Mouse (Mus musculus) Patski (cell line): ENCODE results near the gene Scgb1a1. TPM values are rescaled to one million over a fixed set of nuclear protein-coding genes. Genes with fewer than 3 reads are reported as not detected.
"Not testable (repeated sequence)": the region's sequence is repeated elsewhere in the genome, so short reads cannot be mapped to it uniquely, and the experiment has no call there.

Experiments
- ATAC-seq: fragments of 100-300 bp; one replicate; pipeline ENCODE4 v1.8.0; 2021
- CTCF ChIA-PET: fragments of 350-600 bp; sonication (Branson Sonifier 250); formaldehyde crosslinking; loops from one replicate; lab custom pipeline; 2022; ENCODE audit warnings: inconsistent platforms; lab: Charles Lee
- POLR2A ChIA-PET: fragments of 350-600 bp; sonication (Branson Sonifier 250); formaldehyde crosslinking; loops from one replicate; lab custom pipeline; 2022; ENCODE audit warnings: antibody characterized with exemption, inconsistent platforms; lab: Charles Lee
- DNase-seq: peaks from one replicate; pipeline ENCODE4 v3.0.0-alpha.2; 2011; ENCODE audit warnings: low read depth, low spot score
- H3K27me3 ChIP-seq: fragments of 371-371 bp; one replicate; pipeline ENCODE4 v1.5.1; 2021
- CTCF ChIP-seq: fragments of 100-300 bp; IDR thresholded peaks from one replicate; pipeline ENCODE4 v1.5.1; 2021
- in situ Hi-C: fragments of 300-500 bp; cut with MboI; formaldehyde crosslinking; loops from 3 replicates; pipeline ENCODE4 v1.11.1; 2018; ENCODE audit warnings: low pct_unique_long_range_greater_than_20kb, mixed read lengths
- polyA plus RNA-seq: library from polyadenylated mRNA; unstranded; gene quantifications from one replicate; pipeline ENCODE4 v1.2.3, GENCODE M21; 2021

Scgb1a1 gene
- not detected for polyA plus RNA-seq

- H3K27me3 ChIP-seq = no peaks in the 10 kb centered on the region
- ChIA-PET CTCF (interaction anchor here (0.8 kb wide), 1 partner anchor 96 kb away, joined by 3 read pairs; no protein-coding TSS in a partner anchor), POLR2A (no interaction called here)
- no peak for TF ChIP-seq CTCF
- no peak for DNase-seq
- in situ Hi-C loops = no loop called here
- ATAC-seq = no peak
These were observed at the start of gene Scgb1a1 for GRCm38 (mm10) chr19:9087821-9088220. Gene Scgb1a1, minus strand, starts transcription at chr19:9087958.

GRCm38 (mm10) chr19:9137159-9137558 lies 49.4 kb upstream of the Scgb1a1 start:
- ATAC-seq (no peak), DNase-seq (no peak)
- CTCF ChIA-PET = no interaction called here

GRCm38 (mm10) chr19:9135512-9136331 lies 48.0 kb upstream of the Scgb1a1 start, which contains the start of gene Asrgl1:
Gene Asrgl1, minus strand, starts transcription at chr19:9135636.
- CTCF ChIA-PET = no interaction called here
- DNase-seq (no peak), ATAC-seq (peak; percentile 97)
- no peak for TF ChIP-seq CTCF
- H3K27me3 ChIP-seq = peaks cover 35% of the 10 kb centered on the region
- POLR2A ChIA-PET = no interaction called here
- in situ Hi-C loops = no loop called here

More at GRCm38 (mm10) chr19:9137159-9137558, 49.4 kb upstream of the Scgb1a1 start:
- POLR2A ChIA-PET = no interaction called here
- in situ Hi-C loops = no loop called here
- TF ChIP-seq CTCF = no peak
- peaks cover 44% of the 10 kb centered on the region for H3K27me3 ChIP-seq

GRCm38 (mm10) chr19:9134746-9135511 lies 47.2 kb upstream of the Scgb1a1 start:
- DNase-seq (no peak), ATAC-seq (peak; percentile 85)
- no peak for TF ChIP-seq CTCF
- peaks cover 30% of the 10 kb centered on the region for H3K27me3 ChIP-seq
- ChIA-PET CTCF (no interaction called here), POLR2A (no interaction called here)
- in situ Hi-C loops = no loop called here

- H3K27me3 ChIP-seq = no peaks in the 10 kb centered on the region
- ChIA-PET CTCF (interaction anchor here (0.6 kb wide), 1 partner anchor 12 kb away, joined by 3 read pairs; no protein-coding TSS in a partner anchor), POLR2A (no interaction called here)
- DNase-seq (no peak), ATAC-seq (peak; percentile 71)
- no peak for TF ChIP-seq CTCF
- in situ Hi-C loops = no loop called here
These were observed 42.2 kb upstream of the Scgb1a1 start for GRCm38 (mm10) chr19:9129996-9130395.

- no peaks in the 10 kb centered on the region for H3K27me3 ChIP-seq
- ATAC-seq (no peak), DNase-seq (no peak)
- no peak for TF ChIP-seq CTCF
- in situ Hi-C loops = no loop called here
- CTCF ChIA-PET = no interaction called here
- POLR2A ChIA-PET = no interaction called here
These were observed 40.9 kb upstream of the Scgb1a1 start for GRCm38 (mm10) chr19:9128499-9129194.

- CTCF ChIA-PET, ATAC-seq, DNase-seq, H3K27me3 ChIP-seq, in situ Hi-C loops, POLR2A ChIA-PET: not testable (repeated sequence)
These were observed 36.2 kb upstream of the Scgb1a1 start for GRCm38 (mm10) chr19:9123986-9124385.

GRCm38 (mm10) chr19:9122390-9122789 lies 34.6 kb upstream of the Scgb1a1 start:
- DNase-seq (no peak), ATAC-seq (no peak)
- no peaks in the 10 kb centered on the region for H3K27me3 ChIP-seq
- TF ChIP-seq CTCF = no peak
- ChIA-PET CTCF (no interaction called here), POLR2A (no interaction called here)
- in situ Hi-C loops = no loop called here

- ChIA-PET POLR2A (no interaction called here), CTCF (no interaction called here)
- in situ Hi-C loops = no loop called here
- no peak for ATAC-seq
- H3K27me3 ChIP-seq = no peaks in the 10 kb centered on the region
- no peak for DNase-seq
- no peak for TF ChIP-seq CTCF
These were observed 32.1 kb upstream of the Scgb1a1 start for GRCm38 (mm10) chr19:9119655-9120425.

GRCm38 (mm10) chr19:9117275-9117674 lies 29.5 kb upstream of the Scgb1a1 start:
- CTCF ChIA-PET = interaction anchor here (1.4 kb wide), 1 partner anchor 8 kb away, joined by 3 read pairs; no protein-coding TSS in a partner anchor
- ATAC-seq (no peak), DNase-seq (no peak)
- no peaks in the 10 kb centered on the region for H3K27me3 ChIP-seq
- in situ Hi-C loops = no loop called here
- no peak for TF ChIP-seq CTCF
- POLR2A ChIA-PET = interaction anchor here (0.8 kb wide), 1 partner anchor 16 kb away, joined by 3 read pairs; no protein-coding TSS in a partner anchor
